Mouse (Mus musculus) naive thymus-derived CD4-positive, alpha-beta T cell, adult 2 months (primary cell): ENCODE results near the gene Sirt6.

ENCODE experiments used
- DNase-seq: peaks from one replicate; pipeline ENCODE4 v3.0.0-alpha.2; 2011; ENCODE audit warnings: low read depth

Sirt6 gene

GRCm38 (mm10) chr10:81595599-81595998, 32.0 kb downstream of the Sirt6 start:
- no peak for DNase-seq

GRCm38 (mm10) chr10:81593935-81594334, 33.7 kb downstream of the Sirt6 start:
- DNase-seq: no peak

- no peak for DNase-seq
Measured at GRCm38 (mm10) chr10:81593223-81593622, 34.4 kb downstream of the Sirt6 start.

GRCm38 (mm10) chr10:81592631-81593030, 35.0 kb downstream of the Sirt6 start:
- no peak for DNase-seq

- DNase-seq: no peak
Measured at GRCm38 (mm10) chr10:81591846-81592245, 35.8 kb downstream of the Sirt6 start.

- DNase-seq: no peak
Measured at GRCm38 (mm10) chr10:81588739-81589138, 38.9 kb downstream of the Sirt6 start.

GRCm38 (mm10) chr10:81583347-81583746, 44.2 kb downstream of the Sirt6 start:
- no peak for DNase-seq

GRCm38 (mm10) chr10:81580441-81581070, 47.0 kb downstream of the Sirt6 start:
- peak; percentile 42 for DNase-seq

- DNase-seq: no peak
Measured at GRCm38 (mm10) chr10:81579967-81580366, 47.6 kb downstream of the Sirt6 start.

- DNase-seq: peak; percentile 35
Measured at GRCm38 (mm10) chr10:81575695-81576094, 51.9 kb downstream of the Sirt6 start.

- peak; percentile 41 for DNase-seq
Measured at GRCm38 (mm10) chr10:81575208-81575631, 52.4 kb downstream of the Sirt6 start.

- DNase-seq: peak; percentile 17
Measured at GRCm38 (mm10) chr10:81574081-81575056, 53.2 kb downstream of the Sirt6 start, which contains the start of gene Tle2. Gene Tle2, plus strand, starts transcription at chr10:81574561.

- DNase-seq: peak; percentile 13
Measured at GRCm38 (mm10) chr10:81572975-81573374, 54.6 kb downstream of the Sirt6 start.

GRCm38 (mm10) chr10:81572133-81572671, 55.4 kb downstream of the Sirt6 start:
- DNase-seq: no peak
